Mouse (Mus musculus) A20 (cell line): ENCODE data around the gene Gm20897.
"Not testable (repeated sequence)": the region's sequence is repeated elsewhere in the genome, so short reads cannot be mapped to it uniquely, and the experiment has no call there.

Experiments
- DNase-seq: peaks from one replicate; pipeline ENCODE4 v3.0.0-alpha.2; 2011; ENCODE audit warnings: low read depth, low spot score

Gene Gm20897

DNA sequence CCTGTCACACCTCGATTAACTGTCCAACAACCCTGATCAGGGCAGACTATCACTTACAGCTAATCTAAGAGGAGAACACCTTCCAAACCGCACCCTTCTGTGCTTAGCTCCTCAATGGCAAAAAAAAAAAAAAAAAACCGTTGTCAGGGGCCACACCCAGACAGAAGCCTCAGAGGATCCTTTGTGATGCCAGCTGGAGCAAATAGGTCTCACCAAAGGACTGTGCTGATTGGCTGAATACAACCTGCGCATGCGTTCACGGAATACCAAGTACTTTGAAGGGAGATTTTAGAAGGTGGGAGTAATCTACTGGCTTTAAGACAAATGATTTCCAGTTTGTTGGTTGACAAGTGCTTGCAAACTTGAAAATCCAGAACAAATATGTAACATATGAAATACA lies at the start of gene Gm20897:
Gene Gm20897 (minus strand): TSS at position 101 of the 400 bp plus-strand sequence.
- DNase-seq = not testable (repeated sequence)
